Mouse (Mus musculus) neural tube, embryonic 10.5 days (tissue): ENCODE data around the gene Chchd6.

ENCODE experiments used
- DNase-seq: peaks from one replicate; pipeline ENCODE4 v3.0.0-alpha.2; 2017; ENCODE audit warnings: low spot score; ENCODE audit errors: extremely low spot score

Chchd6 gene

DNA sequence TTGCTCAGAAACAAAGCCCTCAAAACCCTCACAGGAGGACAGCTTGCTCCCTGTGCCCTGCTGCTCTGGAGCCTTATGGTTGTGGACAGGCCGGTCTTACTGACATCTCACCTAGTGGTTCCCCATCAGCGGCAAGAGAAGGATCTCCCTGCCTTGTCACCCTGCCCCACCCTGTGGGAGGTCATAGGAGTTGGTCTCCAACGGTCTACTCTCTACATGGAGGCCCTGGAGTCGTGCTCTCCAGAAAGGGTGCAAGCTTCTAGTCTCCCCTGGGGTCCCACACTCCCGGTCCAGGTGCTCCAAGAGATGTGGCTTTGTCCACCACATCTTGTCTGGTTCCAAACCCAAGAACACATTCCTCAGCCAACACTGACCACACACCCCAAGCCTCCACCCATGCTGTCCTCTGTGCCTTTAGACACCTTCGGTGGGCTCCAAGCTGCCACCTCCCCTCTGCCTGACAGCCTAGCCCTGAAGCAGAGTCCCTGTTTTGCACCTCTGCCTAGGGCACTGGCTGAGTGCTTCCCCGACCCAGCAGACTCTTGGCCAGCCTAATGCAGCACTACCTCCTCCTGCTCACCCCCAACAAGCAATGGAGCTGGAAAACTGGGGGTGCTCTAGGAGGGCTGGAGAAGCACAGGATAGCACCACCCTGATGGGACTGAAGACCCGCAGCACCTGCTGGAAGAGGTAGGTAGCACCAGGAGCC is 234.6 kb downstream of the Chchd6 start:
- DNase-seq = peak; percentile 30

- no peak for DNase-seq
These were observed 235.4 kb downstream of the Chchd6 start for GRCm38 (mm10) chr6:89359771-89360708.

DNA sequence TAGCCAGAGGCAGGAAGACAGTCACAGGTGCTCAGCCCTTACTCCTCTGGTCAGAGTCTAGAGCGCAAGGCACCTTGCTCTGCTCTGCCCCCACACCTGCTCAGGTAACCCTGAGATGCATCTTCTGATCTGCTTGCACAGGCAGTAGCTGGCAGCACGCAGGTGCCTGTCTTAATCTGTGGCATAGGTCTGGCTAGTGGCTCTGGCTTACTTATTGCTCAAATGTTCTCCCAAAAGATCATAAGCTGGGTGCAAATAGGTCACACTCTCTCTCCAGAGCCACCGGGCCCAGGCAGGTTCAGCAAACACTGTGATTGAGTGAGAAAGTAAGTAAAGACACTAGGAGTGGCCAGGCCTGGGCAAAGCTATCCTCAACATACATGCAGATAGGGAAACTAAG is 236.3 kb downstream of the Chchd6 start:
- DNase-seq = no peak

DNA sequence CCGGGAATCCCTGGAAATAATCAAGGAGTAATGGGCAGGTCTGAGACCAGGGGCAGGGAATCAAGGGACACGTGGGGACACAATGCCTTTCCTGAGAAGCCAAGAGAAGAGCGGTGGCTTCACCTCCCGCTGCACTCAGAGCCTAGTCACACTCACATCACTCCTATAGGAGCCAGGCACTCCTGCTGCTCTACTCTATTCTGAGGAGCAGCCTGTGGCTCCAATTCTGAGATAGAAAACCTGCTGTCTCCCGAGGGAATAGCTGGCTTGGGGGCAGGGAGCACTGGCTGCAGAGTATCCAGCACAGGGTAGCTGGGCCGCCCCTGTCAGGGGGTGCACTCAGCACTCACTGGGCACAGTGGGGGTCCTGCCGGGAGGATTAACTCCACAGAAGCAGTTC is 239.8 kb downstream of the Chchd6 start:
- no peak for DNase-seq

- no peak for DNase-seq
These were observed 240.7 kb downstream of the Chchd6 start for GRCm38 (mm10) chr6:89354726-89355125.

DNA sequence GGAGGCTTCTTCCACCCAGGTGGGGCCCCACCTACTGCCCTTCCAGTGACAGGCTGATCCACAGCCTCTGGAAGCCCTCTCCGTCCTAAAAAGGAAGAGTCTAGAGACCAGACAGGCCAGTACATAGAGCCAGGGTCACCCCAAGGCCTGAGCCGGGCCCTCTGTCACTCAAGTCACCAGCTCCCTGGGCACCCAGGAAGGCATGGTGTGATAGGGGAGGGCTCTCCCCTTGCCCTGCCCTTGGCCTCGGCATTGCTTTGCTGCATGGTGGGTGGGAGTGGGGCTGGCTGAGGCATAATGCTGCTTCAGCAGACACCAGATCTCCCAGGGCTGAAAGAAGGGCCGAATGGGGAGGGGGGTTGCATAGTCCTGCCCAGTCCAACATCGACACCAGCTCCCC is 241.4 kb downstream of the Chchd6 start:
- no peak for DNase-seq

DNA sequence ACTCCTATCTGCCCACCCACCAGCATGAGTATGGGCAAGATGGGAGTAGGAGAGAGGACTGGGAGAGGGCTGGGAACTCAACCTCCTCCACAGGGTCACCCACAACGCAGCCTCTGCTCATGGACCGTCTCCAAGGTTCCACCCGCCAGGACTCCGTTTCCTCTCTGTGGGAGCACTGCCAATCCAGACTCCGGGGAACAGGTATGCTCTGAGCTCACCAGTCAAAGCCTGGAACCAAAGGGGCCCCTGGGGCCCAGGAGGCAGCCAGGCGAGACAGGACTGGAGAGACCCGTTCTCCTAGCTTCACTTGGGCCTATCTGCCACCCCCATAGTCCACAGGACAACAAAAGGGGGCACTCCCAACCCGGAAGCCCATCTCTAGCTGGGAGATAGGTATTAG is 242.4 kb downstream of the Chchd6 start:
- no peak for DNase-seq

- peak; percentile 49 for DNase-seq
These were observed 243.9 kb downstream of the Chchd6 start for GRCm38 (mm10) chr6:89351441-89352137.

DNA sequence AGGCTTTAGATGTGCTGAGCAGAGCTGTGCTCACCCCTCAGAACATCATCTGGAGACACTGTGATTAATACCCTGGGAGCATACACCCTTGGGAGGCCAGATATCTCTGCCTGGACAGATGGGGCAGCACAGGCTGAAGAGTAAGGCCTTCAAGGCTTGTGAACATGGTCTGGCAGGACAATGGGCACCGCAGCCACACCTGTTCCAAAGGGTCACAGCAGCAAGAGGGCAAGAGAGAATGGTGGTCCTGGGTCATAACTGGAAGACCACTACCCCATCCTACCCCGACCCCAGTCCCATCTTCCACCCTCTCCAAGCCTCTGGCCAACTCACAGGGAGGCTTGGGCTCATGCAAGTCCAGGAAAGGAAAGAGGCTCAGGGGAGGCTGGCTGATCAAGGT is 244.9 kb downstream of the Chchd6 start:
- no peak for DNase-seq

GRCm38 (mm10) chr6:89350037-89350515 is 245.4 kb downstream of the Chchd6 start:
- no peak for DNase-seq

DNA sequence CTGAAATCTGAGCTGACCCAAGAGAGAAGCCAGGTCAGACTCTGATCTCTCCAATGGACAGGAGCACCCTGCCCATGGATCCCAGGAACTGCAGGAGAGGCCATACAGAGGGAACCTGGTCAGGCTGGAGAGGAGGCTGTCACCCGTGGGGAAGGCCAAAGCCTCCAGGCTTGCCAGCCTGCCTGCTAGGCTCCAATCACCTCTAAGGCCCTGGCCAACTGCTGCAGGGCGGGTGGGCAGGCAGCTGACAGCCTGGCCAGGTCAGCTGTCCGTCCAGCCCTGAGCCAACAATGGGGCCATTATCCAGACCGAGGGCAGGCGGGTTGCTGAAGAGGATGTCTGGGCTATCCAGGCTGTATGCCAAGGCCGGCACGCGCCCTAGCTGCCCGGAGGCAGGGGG is 247.1 kb downstream of the Chchd6 start:
- no peak for DNase-seq

GRCm38 (mm10) chr6:89347792-89348191 is 247.7 kb downstream of the Chchd6 start:
- no peak for DNase-seq

DNA sequence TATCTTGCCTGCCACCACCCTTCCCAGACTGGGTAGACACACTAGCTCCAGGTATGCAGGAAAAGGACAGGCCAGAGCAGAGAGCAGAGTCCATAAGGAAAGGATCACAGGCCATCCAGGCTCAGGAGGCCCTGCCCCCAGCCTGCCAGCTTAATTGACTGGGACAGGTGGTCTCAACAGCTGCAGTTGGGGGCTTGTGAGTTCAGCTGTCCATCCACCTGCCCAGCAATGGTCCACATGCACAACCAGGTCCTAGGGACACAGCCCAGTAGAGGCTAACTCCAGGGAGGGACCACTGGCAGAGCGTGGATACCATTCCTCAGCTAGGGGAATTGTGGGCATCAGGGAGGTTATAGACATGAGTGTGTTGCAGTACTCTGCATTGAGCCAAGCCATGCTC is 249.6 kb downstream of the Chchd6 start:
- DNase-seq = no peak

DNA sequence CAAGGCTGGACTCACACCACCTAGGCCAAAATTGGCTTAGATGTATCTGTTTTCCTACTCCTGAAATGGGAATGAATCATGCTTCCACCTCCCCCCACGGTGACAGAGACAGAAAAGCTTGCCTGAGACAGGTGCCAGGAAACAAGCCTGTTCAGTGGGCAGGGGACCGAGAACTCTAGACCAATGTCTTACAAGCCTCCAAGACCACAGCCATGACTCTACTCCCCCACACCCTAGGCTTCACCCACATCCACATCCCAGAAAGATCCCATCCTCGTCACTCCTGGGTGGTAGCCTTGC is 250.0 kb downstream of the Chchd6 start:
- no peak for DNase-seq

GRCm38 (mm10) chr6:89344613-89345485 is 250.6 kb downstream of the Chchd6 start:
- DNase-seq = peak; percentile 66

DNA sequence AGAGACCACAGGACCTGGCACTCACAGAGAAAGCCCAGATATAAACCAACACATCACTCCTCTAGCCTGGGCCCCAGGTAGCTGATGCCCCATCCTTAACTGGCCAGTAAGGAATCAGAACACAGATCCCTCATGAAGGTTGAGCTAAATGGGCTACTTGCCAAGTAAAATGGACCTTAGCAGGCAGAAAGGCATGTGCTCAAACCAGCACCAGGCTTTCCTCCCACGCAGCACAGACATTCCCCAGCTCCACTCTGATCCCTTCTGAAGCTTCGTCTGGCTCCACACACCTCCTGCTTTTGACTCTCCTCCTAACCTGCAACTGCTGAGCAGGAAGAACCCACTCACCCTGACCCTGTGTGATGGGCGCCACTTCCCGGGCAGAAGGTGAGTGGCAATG is 253.5 kb downstream of the Chchd6 start:
- DNase-seq = no peak

- DNase-seq = no peak
These were observed 256.0 kb downstream of the Chchd6 start for GRCm38 (mm10) chr6:89339447-89339846.

DNA sequence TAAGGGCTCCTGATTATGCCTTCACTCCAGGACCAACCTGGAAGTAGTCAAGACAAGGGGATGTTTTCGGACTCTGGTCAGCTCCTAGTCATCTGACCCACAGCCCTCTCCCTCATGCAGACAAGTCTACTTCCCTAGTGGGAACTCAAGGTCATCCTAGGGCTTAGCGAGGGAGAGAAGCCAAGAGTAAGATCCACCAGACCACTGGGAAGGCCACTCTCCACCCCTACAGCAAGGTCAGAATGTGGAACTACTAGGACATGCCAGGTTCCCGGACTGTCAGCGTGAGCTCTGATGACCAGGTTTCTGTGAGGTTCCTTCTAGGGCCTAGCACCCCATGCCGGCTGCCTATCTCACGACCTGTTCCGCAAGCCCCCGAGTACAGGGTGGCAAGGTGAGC is 256.7 kb downstream of the Chchd6 start:
- no peak for DNase-seq

DNA sequence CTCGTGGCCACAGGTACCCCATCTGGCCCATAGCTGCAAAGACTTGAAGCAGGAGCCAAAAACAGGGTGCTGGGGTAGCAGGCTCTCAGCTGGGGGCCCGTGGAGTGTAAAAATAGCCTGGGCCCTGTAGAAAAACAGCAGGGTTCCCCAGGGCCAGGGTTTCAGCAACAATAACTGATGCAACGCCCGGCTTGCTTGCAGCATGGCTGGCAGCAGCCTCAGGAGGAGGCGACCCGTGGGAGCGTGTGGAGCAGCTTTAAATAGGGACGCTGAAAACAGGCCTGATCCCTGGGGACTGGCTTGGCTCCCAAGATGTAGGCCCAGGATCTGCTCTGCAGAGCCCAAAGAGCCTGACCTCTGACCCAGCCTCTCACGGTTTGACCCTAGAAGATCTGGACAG is 257.9 kb downstream of the Chchd6 start:
- no peak for DNase-seq

GRCm38 (mm10) chr6:89333964-89334702 is 261.3 kb downstream of the Chchd6 start:
- DNase-seq = peak; percentile 68
